Mouse (Mus musculus): ENCODE data around the gene Plin1.

The Plin1 gene

DNA sequence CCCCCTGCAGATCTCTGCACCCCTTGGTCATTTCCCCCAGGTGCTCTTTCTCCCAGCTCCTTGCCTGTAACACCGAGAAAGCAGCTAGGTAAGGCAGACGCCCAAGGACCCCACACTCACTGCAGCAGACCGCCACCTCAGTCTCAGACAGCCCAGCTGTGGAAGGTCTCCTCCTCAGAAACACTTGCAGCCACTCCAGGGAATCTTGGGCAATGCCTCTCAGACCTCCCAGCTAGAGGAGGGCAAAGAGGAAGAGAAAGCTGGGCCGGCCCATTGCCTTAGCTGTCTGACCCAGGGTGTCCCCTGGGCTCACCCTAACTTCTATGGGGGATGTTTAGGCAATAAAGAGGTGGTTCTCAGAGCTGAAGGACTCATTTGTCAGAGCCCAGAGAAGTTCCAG lies at the start of gene Plin1:
Plin1 (minus strand) TSS at position 282 of the 400 bp plus-strand sequence.
- peak; percentile 59 for DNase-seq

DNA sequence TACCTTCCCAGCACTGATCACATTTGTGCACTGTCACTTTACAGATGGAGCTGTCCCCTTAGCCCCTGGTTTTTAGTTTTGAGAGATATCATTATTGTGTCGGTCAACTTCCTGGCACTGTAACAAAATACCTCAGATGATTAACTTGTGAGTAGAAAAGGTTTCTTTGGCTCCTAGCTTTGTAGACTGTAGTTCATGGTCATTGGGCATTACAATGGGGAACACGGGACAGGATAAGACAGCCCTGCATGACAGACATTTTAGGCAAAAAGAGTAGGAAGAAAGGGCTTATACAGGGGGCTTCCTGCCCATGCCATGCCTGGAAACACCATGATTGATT lies 49.8 kb upstream of the Plin1 start:
- DNase-seq = no peak

DNA sequence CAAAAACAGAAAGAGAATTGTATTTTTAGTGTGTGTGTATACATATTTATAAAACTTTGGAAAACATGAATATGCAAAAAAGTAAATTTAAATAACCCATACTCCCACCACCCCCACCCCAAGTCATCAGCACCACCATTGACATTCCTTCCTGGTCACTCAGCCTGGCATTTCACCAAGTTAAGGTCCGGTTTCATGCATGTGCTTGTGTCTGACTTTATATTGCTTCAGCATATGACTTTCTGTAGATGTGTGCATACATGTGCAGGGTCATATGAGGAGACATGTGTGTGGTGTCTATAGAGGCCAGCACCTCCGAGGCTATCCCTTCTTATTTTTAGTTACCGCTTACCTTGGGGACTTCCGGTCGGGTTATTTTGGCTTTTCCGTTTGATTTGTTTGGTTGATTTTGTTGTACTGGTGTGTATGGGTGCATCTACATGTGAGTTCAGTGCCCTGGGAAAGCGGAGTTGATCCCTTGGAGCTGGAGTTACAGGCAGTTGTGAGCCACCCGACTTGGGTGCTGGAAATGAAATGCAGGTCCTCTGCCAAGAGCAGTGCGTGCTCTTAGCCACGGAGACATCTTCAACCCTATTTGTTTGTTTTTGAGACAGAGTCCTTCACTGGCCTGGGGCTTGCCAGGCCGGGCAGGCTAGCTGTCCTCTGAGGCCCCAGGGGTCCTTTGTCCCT lies 49.3 kb upstream of the Plin1 start:
- DNase-seq = no peak

DNA sequence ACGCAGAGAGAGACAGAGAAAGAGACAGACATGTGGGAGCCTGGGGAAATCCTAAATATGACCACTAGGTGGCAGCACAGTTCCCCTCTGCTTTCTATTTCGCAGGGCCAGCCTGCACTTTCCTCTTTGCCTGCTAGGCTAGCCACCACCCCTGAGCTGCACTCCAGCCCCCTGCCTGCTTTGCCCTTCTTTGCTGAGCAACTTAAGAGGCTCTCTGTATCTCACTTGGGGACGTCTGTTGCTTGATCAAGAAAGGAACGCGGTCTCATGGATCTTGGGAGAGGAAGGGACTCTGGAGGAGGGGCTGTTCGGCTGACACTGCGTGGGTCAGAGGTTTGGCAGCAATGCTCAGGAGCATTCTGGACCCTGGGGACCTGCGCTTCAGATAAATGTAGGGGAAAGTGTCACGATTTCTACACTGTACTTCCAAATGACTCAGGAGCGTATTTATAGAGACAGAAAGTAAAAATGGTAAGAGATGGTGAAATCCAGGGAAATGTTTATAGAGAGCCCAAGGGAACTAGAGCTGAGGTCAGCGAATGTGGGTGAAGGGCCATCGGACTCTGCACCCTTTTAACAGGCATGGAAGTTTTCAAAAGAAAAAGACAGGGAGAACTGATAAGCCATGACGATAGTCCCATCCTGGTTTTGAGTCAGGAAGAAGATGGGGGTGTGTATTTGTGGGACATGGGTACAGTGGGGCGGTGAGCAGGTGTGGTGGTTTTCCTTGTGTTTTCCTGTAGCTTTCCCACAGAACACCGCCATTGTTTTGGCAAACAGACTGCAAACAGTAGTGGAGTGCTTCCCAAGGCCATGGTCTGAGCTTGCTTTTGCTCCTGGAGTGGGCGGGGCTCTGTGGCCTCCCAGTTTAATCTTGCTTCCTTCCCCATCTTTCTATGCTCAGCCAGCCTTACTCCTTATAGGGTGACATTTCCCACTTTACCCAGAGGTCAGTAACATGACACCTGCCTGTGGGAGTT lies 48.2 kb upstream of the Plin1 start:
- peak; percentile 85 for DNase-seq

DNA sequence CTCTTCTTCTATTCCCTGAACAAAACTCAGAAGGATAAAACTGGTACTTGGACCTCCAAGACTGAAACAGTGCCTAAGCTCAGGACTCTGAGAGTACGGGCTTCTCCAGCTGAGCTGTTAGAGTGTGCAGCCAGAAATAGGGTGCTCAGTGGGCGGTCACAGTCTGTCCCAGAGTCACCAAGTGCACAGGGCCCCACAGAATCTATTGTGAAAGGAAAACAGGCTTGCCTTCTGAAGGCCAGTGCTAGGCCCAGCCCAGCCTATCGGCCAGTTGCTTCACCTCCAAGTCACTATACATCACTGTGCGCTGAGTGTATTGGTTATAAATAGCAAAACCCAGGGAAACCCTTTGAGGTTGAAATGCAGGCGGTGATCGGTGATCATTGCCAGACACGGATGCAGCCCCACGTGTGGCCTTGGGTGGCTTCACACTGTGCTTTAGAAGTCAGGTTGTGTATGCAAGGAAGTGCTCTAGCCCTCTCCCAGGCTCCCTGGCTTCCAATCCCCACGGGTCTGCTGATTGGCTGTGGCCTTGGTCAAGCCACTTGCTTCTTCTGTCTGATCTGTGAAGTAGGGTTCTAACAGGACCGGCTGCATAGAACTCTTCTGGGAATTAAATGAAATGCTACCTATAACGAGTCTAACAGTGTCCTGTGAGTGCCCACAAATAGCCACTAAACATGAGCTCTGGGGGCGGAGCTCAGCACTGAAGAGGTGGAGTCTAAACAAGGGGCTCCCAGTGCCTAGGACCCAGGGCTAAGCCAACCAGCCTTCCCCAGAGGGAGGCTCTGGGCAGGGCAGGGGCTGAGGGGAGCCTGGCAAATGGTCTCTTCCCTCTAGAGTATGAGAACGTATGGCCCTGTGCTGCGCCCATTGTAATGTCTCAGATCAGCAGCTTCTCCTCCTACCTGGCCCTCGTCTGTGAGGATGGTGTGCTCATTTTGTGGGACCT lies 39.1 kb upstream of the Plin1 start:
- no peak for DNase-seq

DNA sequence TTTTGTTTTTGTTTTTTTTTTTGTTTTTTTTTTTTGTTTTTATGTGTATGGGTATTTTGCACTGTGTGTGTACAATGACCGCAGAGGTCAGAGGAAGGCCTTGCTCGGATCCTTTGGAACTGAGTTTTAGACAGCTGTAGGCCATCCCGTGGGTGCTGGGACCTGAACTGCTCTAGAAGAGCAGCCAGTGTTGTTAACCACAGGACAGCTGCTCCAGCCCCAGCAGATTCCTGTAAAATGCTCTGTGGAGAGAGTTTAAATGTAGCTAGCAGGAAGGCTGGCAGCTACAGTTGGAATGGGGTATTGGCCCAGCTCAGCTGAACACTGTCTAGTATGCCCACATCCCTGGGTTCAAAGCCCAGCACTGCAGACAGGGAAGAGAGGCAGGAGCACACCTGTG lies 37.0 kb upstream of the Plin1 start:
- no peak for DNase-seq

DNA sequence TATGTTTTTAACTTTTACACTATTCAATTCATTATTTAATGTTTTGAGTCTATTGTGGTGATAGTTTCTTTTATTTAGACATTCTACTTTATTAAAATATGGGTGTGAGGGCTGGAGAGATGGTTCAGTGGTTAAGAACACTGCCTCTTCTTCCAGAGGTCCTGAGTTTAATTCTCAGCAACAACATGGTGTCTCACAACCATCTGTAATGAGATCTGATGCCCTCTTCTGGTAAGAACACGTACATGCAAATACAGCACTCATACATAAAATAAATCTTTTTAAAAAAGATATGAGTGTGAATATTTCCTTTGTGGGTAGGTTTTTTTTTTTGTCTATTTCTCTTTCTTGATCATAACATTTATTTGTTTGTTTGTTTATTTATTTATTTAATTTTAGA lies 33.3 kb upstream of the Plin1 start:
- no peak for DNase-seq

DNA sequence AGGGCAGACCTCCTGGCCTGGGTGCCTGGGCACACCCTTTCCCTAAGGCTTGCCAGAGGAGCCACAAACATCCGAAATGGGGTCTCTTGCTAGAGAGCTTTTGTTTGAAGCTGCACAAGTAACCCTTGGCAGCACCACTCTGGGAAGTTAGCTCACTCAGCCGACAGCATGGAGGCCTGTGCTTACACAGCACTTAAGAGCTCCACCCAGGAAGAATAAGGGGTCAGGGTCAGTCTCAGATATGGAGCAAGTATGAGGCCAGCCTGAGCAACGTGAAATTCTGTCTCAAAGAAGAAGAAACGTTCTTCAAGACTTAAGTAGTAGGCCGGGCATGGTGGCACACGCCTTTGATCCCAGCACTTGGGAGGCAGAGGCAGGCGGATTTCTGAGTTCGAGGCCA lies 29.4 kb upstream of the Plin1 start:
- no peak for DNase-seq

DNA sequence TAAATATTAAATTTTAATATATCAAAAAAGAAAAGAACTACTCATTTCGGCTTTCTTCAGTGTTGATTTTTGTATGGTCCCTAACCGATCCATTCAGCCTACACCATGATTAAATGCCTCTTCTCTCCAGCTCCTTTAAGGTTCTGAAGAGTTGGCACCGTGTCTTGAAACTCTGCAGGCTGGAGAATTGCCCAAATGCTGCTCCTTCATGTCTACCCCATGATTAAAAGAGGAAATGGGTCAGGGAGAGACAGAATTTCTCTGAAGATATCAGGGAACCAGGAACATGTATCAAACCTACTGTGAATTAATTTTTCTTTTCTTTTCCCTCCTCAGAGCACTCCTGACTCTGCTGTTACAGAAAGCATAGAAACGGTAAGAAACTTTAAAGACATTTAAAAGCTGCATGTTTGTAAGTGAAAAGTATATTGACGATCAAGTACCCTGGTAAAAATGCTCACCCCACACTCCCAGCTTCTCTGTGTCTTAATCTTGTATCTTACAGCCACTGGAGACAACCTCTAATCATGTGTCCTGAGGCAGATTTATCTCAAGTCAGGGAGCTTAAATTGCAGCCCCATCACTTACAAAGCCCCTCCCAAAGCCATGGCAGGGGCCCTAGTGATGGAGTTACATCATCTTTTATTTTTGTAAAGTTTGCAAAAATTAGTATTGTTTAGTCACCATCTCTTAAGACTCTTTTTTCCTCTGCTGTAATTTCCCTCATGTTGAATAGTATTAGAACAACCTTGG lies 28.6 kb upstream of the Plin1 start:
- DNase-seq = no peak

DNA sequence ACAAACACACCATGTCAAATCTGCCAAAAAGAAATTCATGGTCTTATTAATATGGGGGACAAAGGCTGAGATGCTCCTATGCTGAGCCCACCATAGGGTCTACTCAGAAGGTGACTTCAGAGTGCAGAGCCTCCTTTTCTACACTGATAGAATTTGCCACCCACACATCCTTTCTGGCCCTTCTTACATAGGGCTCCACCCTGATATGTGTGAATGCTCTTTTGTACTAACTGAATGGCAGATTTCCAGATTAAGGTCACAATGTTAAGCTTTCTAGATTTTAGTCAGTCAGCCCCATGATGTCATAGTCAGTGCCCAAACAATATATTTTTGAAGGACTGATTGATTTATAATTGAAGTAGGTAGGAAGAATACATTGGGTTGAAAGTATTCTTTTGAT lies 27.1 kb upstream of the Plin1 start:
- no peak for DNase-seq

DNA sequence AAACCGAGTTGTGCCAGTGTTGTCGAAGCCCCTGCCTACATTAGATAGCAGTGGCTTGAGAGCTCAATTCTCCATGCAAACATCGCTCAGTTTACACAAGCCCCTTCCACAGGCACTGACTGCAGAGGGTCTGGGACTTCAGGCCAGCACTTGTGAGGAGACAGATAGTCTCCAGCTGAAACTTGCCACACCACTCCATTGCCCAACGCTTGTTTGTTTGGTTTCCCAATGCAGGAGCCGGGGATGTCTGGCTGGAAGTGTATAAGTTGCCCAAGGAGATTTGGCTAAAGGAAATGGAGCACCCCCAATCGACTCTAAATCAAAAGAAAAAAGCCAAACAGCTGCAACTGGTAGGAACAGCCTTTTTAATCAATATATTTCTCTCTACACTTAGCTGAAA lies 25.5 kb upstream of the Plin1 start:
- peak; percentile 68 for DNase-seq

DNA sequence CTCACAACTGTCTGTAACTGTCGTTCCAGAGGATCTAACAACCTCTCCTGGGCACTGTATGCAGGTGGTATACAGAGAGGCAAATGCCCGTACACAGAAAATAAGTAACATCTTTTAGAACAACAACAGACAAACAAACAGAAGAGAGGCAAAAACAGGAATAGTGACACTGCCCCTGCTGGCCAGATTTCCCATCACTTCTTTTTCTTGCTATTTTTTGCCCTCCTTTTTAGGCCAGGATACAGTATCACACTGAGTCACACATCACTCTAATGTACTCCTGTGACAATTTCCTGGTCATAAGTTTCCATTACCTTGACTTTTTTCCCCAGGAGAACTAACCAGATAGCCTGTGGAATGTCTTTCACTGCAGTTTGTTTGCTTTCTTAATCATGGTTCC lies 23.6 kb upstream of the Plin1 start:
- no peak for DNase-seq

DNA sequence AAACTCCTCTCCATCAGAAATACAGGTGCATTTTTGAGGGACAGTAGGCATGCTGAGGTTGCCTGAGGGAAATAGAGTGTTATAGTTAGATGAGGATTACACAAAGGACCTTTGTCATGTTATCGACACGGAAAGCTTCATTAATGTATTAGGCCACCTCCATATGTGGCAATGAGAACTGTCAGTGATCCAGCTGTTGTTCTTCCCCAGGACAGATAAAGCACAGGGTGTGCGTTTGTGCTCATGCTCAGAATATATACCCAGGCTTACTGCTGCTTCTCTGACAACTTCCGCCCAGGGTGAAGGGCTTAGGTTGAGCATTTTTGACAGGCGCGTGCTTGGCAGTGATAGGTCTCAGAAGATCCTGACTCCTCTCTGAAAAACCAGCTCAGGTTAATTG lies 16.8 kb upstream of the Plin1 start:
- DNase-seq = no peak

DNA sequence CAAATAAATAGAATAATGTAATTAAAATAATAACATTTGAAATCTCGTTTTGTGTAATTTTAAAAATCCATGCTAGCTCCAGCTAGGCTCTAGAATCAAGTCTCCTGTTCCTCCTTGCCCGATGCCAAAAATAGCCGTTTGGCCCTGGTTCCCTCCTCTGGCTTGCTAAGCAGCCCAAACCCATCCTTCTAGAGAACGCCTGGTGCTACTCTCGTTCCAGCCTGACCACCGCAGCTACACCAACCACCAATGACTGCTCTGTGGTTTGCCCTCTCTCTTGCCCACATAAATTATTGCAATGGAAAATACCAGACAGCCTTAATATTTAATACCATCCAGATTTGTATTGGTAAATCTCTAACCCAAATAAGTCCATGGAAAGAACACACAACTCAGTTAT lies 15.0 kb upstream of the Plin1 start:
- DNase-seq = no peak

DNA sequence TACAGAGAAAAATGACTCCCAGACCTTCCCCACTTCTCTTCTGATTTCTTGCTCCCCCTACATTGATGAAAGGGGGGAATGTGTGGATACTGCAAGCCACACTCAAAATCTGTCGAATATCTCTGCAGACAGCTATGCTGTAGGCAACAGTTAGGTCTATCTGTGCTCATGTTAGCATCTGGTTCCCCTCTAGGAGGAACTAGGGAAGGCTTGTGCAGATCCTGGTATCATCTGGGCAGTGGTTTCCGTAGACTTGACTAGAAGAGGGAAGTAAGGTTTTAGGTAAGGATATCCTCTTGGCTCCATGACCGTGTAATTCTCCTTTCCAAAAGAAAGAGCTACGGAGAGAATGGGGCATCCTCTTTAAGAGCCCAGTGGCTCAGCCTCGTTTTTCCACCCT lies 11.9 kb upstream of the Plin1 start:
- no peak for DNase-seq

DNA sequence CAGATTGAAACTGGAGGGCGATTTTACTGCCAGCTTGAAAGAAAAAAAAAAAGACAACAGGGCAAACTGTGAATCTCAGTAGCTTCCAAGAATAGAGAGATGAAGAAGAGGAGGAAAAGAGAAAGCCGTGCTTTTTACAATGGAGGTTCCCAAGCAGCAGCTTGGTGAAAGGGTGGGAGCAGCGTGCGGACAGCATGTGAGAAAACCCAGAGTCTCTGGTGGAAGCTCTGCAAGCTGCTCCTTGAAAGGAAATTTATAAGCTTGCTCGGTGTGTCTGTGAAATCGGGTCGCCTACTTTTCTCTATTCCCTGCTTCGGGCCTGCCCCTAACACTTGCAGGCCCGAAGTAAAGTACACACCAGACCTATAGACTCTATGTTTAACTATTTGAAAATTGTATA lies 11.3 kb upstream of the Plin1 start:
- no peak for DNase-seq

DNA sequence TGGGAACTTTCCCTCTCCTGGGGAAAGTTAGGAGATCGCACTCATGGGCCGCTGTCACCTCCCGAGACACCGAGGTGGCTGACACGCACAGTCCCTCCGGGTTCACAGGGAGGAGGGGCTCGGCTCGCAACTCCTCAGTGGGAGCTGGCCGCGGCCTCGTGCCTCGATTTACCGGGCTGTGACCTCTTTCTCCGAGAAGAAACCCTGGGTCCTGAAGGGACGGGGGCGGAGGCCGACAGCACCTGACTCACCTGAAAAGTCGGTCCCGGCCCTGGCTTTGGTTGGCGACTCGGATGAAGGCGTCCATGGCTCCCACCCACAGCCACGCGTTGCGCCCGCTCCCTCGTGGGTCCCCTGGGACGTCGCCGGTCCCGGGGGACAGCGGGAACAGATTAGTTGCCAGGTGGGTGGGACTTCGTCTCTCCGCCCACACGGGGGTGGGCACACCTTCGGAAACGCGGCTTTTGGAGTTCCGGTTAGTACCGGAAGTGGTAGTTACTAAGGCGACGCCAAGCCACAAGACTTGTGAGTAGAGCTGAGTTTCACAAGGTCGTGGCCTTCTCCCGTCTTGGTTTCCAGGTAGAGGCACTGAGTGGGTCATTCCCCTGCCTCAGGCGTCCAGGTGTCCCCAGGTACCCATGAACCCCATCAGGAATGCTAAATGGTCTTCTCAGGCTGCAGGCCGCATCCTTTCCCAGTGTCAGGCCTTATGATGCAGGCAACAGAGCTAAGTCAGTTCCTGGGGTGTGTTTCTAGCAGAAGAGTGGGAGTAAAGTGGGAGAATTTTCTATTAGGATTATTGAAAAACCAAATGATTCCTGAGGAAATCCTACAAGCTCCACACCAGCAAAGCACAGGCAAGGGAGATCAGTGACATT lies 10.2 kb upstream of the Plin1 start, which contains the start of the genes Pex11a and Wdr93:
Pex11a (minus strand) TSS at position 473 of the 878 bp plus-strand sequence.
Wdr93 (plus strand) TSS at position 505 of the 878 bp plus-strand sequence.
- peak; percentile 92 for DNase-seq

DNA sequence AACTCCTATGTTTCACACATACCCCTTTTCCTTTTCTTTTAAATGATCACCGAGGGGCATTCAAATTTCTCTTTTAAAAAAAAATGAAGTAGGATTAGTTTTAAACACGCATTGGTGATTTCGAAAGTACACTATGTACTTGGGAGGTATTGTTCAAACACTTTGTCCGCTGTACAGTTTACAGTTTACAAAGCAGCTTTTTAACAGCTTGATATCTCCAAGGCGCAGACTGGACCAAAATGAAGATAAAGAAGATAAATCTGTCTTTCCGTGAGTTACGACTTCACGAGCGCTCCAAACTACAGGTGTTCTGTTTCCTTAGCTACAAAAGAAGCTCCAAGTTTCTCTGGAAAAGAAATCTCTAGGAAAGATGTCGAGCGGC lies 9.6 kb upstream of the Plin1 start:
- peak; percentile 12 for DNase-seq

DNA sequence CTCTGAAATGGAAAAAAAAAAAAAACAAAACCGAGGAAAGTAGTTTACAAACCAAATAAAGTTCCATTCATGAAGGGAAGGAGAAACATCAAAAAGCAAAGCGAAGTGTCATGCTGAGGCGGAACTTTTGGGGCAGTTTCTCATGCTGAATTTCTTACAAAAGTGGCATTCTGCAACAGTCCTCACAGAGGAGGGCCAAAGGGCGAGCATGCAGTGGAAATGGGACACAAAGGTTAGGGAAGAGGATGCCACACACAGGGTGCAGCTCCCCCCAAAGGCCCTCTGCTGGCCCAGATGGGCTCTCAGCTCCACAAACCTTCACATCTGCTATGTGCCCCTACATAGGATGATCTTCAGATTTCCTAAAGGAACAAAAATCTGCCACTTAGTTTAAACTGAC lies 7.6 kb upstream of the Plin1 start:
- DNase-seq = no peak

DNA sequence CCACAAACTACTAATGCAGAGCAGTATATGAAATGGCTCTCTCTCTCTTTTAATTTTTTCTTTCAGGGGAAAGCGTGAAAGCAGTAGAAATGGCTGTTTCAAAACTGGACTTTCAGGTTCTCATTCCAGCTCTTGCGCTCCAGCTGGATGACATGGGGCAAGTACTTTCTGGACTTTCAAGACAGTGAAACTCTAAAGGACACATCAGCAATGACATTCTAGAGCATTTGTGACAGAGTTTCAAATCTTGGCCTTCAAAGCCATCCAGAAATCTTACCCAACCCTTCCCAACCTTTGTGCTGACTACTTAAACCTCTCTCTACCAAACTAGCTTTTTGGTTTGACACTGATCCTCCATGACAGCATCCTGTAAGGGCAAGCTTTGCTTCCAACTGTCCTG lies 6.2 kb upstream of the Plin1 start:
- no peak for DNase-seq

DNA sequence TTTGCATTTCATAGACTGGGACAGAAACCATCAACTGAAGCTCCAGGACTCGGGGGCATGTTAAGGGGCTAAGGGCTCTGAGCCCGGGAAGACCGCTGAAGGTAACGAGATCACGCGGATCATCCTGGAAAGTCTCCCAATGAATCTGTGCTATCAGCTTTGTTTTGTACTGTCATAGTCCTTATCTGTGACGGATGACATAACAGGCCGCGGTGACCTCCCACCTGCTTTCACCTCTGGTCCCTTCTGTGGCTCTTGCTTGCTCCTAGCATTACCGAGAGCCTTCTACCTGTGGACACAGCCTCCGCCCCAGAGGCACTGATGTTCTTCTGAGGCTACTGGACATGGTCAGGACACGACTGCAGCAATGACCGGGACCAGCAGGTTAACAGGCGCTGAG lies 3.8 kb upstream of the Plin1 start:
- DNase-seq = no peak

All from lung, postnatal 36 days (tissue).